Mouse (Mus musculus) heart, embryonic 15.5 days (tissue): Measurements from ENCODE around the gene Zeb2. TPM values are rescaled to one million over a fixed set of nuclear protein-coding genes. Genes with fewer than 3 reads are reported as not detected.

Experiments
- ATAC-seq: fragments of 200-750 bp; cut with Nextera tagmentation; replicated peaks from 2 replicates; pipeline ENCODE4 v1.8.0; 2017; ENCODE audit warnings: low read depth, moderate TSS enrichment; ENCODE audit not compliant: insufficient number of reproducible peaks, insufficient read depth, low FRiP score
- H3K27ac ChIP-seq: fragments of 300-500 bp; sonication (generic); 2 replicates; pipeline ENCODE4 v1.5.1; 2015; ENCODE audit warnings: mild to moderate bottlenecking, inconsistent platforms
- H3K27me3 ChIP-seq: fragments of 300-500 bp; sonication (generic); 2 replicates; pipeline ENCODE4 v1.6.1; 2015; ENCODE audit warnings: inconsistent platforms
- H3K36me3 ChIP-seq: fragments of 300-500 bp; sonication (generic); 2 replicates; pipeline ENCODE4 v1.6.1; 2015; ENCODE audit warnings: mild to moderate bottlenecking, inconsistent platforms
- H3K4me1 ChIP-seq: fragments of 300-500 bp; sonication (generic); replicated peaks from 2 replicates; pipeline ENCODE4 v1.6.1; 2015; ENCODE audit warnings: inconsistent platforms
- H3K4me2 ChIP-seq: fragments of 300-500 bp; sonication (generic); 2 replicates; pipeline ENCODE4 v1.6.1; 2015; ENCODE audit warnings: inconsistent platforms, mild to moderate bottlenecking, moderate library complexity
- H3K4me3 ChIP-seq: fragments of 300-500 bp; sonication (generic); 2 replicates; pipeline ENCODE4 v1.5.1; 2015; ENCODE audit warnings: mild to moderate bottlenecking, inconsistent platforms
- H3K9ac ChIP-seq: fragments of 300-500 bp; sonication (generic); 2 replicates; pipeline ENCODE4 v1.6.1; 2015; ENCODE audit warnings: mild to moderate bottlenecking, inconsistent platforms
- H3K9me3 ChIP-seq: fragments of 300-500 bp; sonication (generic); replicated peaks from 2 replicates; pipeline ENCODE4 v1.6.1; 2016; ENCODE audit warnings: inconsistent platforms
- WGBS: fragments of 180-500 bp; shearing (Covaris S2); methylation state at CpG from one replicate; pipeline ENCODE4 v1.1.7; 2015; ENCODE audit warnings: mixed read lengths; 5-methylcytosine and 5-hydroxymethylcytosine counted together
- polyA plus RNA-seq: library from polyadenylated mRNA; unstranded; fragments of >200 nt; fragmentation: Nextera tagmentation; extraction: Ambion mirVana; gene quantifications from 2 replicates; pipeline ENCODE4 v1.2.1, GENCODE M21; 2015

Gene Zeb2
- polyA plus RNA-seq, 1 experiment from 2014 or later, result 21.4 TPM

DNA sequence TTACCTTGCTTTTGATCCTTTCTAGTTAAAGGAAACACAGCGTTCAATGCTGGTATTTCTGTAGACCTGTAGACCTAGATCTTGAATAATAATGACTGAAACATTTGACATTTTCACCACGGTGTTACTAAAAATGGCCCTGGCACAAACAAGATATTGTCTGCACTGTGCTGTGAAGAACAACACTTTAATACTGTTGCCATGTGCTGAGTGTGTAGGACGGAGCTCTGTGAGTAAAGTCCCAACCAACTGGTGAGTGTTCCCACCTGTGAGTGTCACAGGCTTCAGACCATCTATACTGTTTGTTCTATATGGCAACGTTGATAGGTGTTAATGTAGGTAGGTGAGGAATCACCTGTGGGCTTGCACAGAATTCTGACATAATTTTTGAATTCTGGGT, 8.0 kb upstream of the Zeb2 start:
- ATAC-seq, result no peak
- 67% methylated on average over 4 of the region's 4 CpGs for WGBS
- Histone ChIP-seq H3K9me3 (no peaks in the 10 kb centered on the region), H3K4me3 (no peak overlapping the region), H3K9ac (no peak overlapping the region), H3K4me2 (no peak overlapping the region), H3K36me3 (no peaks in the 10 kb centered on the region), H3K4me1 (no peaks in the 10 kb centered on the region), H3K27ac (no peak overlapping the region), H3K27me3 (no peaks in the 10 kb centered on the region)

DNA sequence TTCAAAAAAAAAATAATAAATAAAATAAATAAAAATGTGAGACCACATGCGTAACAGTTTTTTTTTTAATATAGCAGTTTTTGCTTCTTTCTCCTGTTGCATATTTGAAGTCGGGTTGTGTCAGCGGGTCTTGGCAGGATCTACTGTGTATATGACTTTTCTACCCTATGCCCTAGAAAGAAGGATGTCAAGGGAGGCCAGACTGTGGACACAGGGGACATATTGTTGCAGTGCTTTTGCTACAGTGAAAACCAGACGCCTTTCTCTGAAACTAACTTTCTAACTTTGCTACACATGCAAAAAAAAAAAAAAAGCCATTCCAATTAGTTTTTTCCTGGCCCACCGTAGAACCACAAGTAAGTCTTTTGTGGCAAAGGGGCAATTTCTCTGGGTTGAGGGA, 6.3 kb upstream of the Zeb2 start:
- Histone ChIP-seq H3K9ac (no peak overlapping the region), H3K4me1 (no peaks in the 10 kb centered on the region), H3K4me3 (no peak overlapping the region), H3K27ac (no peak overlapping the region), H3K9me3 (no peaks in the 10 kb centered on the region), H3K4me2 (no peak overlapping the region), H3K36me3 (no peaks in the 10 kb centered on the region), H3K27me3 (no peaks in the 10 kb centered on the region)
- WGBS, result 81% methylated on average over 5 of the region's 5 CpGs
- no peak for ATAC-seq

DNA sequence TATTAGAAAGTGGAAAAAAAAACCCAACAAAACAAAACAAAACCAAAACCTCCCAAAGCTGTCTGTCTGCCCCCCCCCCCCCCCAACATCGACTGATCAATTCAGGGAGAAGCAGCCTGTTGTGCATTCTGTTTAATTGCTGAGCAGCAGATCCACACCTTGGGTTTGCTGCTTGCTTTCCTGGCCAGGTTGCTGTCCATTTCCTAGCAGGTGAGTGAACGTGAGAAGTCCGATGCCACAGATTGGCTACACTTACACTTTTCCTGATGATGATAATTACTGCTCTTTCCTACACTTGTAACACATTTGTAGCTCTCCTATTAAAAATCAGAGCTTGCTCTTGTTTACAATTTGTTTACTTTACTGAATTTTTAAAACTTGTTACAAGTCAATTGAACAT, 926 bp upstream of the Zeb2 start:
- Histone ChIP-seq H3K27ac (no peak overlapping the region), H3K4me2 (no peak overlapping the region), H3K4me1 (peaks cover 12% of the 10 kb centered on the region), H3K9ac (no peak overlapping the region), H3K27me3 (no peaks in the 10 kb centered on the region), H3K4me3 (no peak overlapping the region), H3K9me3 (no peaks in the 10 kb centered on the region), H3K36me3 (no peaks in the 10 kb centered on the region)
- ATAC-seq, result no peak
- 60% methylated on average over 3 of the region's 3 CpGs for WGBS

- H3K4me3 ChIP-seq, result peak overlapping the region; percentile 71
- peak overlapping the region; percentile 73 for H3K9ac ChIP-seq
- no peaks in the 10 kb centered on the region for H3K9me3 ChIP-seq
- H3K4me1 ChIP-seq, result peaks cover 12% of the 10 kb centered on the region
- H3K36me3 ChIP-seq, result no peaks in the 10 kb centered on the region
- H3K27ac ChIP-seq, result peak overlapping the region; percentile 79
- no peak for ATAC-seq
- no peaks in the 10 kb centered on the region for H3K27me3 ChIP-seq
- WGBS, result 31% methylated on average over 7 of the region's 7 CpGs
- H3K4me2 ChIP-seq, result peak overlapping the region; percentile 72
Measured at GRCm38 (mm10) chr2:45117592-45117991, 397 bp upstream of the Zeb2 start.

DNA sequence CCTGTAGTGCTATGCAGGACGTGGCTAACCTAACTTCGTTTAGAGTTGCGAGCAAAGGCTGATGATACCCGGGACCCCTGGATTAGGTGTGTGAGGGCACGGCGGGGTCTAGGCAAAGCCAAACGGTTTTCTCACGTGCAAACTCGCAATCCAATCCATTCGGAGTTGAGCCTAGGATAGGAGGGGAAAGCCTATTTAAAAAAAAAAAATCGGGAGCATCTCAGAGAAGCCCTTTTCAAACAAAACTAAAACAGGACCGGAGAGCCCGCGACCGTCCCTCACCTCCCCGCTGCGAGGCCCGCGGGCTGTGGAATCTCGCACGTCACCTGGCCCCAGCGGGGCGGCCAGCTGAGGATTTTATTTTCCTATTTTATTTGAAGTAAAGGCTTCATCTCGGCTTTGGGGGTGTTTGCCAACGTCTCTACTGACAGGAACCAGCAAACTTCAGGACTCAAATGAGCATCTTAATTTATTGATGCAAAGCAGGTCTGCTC, 617 bp downstream of the Zeb2 start:
- Histone ChIP-seq H3K4me1 (peaks cover 17% of the 10 kb centered on the region), H3K36me3 (no peaks in the 10 kb centered on the region), H3K9me3 (no peaks in the 10 kb centered on the region), H3K27me3 (no peaks in the 10 kb centered on the region), H3K27ac (peak overlapping the region; percentile 79), H3K4me2 (peak overlapping the region; percentile 72), H3K9ac (peak overlapping the region; percentile 73), H3K4me3 (peak overlapping the region; percentile 71)
- WGBS, result 0% methylated on average over 25 of the region's 25 CpGs
- peak; percentile 11; the same call in 1 of the 2 replicates for ATAC-seq

DNA sequence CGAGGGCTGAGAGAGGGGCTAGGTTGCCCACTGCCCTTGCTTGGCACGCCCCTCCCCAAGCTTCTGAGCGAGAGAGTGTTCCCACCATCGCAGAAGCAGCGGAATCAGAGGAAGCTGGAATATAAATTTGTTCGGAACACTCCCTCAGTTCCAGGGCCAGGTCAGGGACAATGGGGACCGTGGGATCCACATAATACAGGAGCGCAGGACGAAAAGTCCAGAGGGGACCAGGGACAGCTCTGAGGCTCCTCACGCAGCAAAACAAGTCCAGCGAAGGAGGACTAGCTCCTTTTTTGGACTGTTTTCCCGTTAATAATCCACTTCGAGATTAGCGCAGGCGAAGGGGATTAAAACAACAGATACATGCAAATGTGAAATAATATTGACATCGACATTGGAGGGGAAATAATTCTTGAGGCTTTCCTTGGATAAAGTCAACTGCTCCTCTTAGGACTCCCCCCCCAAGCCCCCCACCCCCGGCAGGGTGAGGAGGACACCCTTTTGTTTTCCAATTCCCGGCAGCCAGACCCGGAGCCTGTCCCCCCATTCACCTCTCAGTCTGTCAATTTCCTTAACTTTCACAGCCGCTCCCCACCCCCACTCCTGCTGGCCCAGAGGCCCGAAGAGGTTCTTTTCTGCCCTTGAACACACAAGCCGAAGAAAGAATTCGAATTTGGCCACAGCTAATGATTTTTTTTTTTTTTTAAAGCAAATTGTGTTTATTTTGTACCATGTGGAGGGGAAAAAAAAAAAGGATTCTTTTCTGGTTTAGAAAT, 1.3 kb downstream of the Zeb2 start:
- peak overlapping the region; percentile 79 for H3K27ac ChIP-seq
- ATAC-seq, result no peak
- 2% methylated on average over 23 of the region's 23 CpGs for WGBS

GRCm38 (mm10) chr2:45115211-45115610, 2.0 kb downstream of the Zeb2 start:
- Histone ChIP-seq H3K4me1 (peaks cover 17% of the 10 kb centered on the region), H3K4me3 (peak overlapping the region; percentile 71; the same call in 1 of the 2 replicates), H3K9me3 (no peaks in the 10 kb centered on the region), H3K9ac (peak overlapping the region; percentile 73; the same call in 1 of the 2 replicates), H3K27ac (peak overlapping the region; percentile 79; the same call in 1 of the 2 replicates), H3K36me3 (no peaks in the 10 kb centered on the region), H3K4me2 (peak overlapping the region; percentile 72), H3K27me3 (no peaks in the 10 kb centered on the region)
- WGBS, result 34% methylated on average over 6 of the region's 6 CpGs
- no peak for ATAC-seq

More for the DNA sequence above, 1.3 kb downstream of the Zeb2 start:
- peaks cover 17% of the 10 kb centered on the region for H3K4me1 ChIP-seq
- H3K4me2 ChIP-seq, result peak overlapping the region; percentile 72
- H3K36me3 ChIP-seq, result no peaks in the 10 kb centered on the region
- no peaks in the 10 kb centered on the region for H3K27me3 ChIP-seq
- H3K4me3 ChIP-seq, result peak overlapping the region; percentile 71
- H3K9me3 ChIP-seq, result no peaks in the 10 kb centered on the region
- peak overlapping the region; percentile 73 for H3K9ac ChIP-seq

DNA sequence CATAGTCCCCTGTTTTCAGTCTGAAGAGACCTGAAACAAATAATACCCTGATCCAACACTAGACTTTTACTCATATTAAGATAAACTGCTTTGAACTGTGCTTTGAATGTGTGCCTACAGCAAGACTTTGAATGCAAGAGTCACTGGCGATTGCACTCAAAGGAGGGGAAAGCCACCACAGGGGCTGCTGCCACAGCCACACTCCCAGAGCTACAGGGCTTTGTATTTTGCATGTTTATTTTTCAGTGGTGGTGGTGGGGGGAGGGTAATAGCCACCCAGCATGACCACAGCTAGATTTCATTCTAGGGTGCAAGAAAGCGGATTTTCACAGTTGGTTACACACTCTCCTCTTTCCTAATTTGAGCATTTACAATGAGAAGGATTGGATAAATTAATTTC, 2.6 kb downstream of the Zeb2 start:
- H3K36me3 ChIP-seq, result no peaks in the 10 kb centered on the region
- H3K4me1 ChIP-seq, result peaks cover 17% of the 10 kb centered on the region
- H3K9me3 ChIP-seq, result no peaks in the 10 kb centered on the region
- no peaks in the 10 kb centered on the region for H3K27me3 ChIP-seq
- no peak overlapping the region; the same call in 1 of the 2 replicates for H3K4me2 ChIP-seq
- H3K4me3 ChIP-seq, result no peak overlapping the region
- 49% methylated on average over 2 of the region's 2 CpGs for WGBS
- H3K27ac ChIP-seq, result peak overlapping the region; percentile 96
- ATAC-seq, result no peak
- H3K9ac ChIP-seq, result no peak overlapping the region

DNA sequence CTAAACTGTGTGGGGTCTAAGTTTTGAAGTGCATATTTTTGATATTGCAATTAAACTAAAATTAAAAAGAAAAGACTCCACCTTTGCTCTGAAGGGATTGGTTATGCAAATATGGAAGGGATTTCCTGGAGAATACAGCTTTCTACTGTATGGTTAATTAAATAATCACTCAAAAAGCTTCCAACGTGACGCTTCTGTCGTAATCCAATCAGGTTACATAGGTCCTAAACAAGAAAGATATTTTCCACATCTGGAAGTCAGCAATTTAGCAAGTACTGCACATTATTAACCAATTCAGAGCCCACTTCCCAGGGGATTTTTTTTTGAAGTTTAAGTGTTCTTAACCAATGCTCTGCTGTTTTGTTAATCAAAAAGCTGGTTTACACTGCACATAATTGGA, 3.3 kb downstream of the Zeb2 start:
- peaks cover 17% of the 10 kb centered on the region for H3K4me1 ChIP-seq
- peak overlapping the region; percentile 96; the same call in 1 of the 2 replicates for H3K27ac ChIP-seq
- no peaks in the 10 kb centered on the region for H3K9me3 ChIP-seq
- H3K36me3 ChIP-seq, result no peaks in the 10 kb centered on the region
- no peak overlapping the region; the same call in 1 of the 2 replicates for H3K4me3 ChIP-seq
- peak overlapping the region; percentile 70; the same call in 1 of the 2 replicates for H3K4me2 ChIP-seq
- no peaks in the 10 kb centered on the region for H3K27me3 ChIP-seq
- H3K9ac ChIP-seq, result no peak overlapping the region
- no peak for ATAC-seq
- WGBS, result 64% methylated on average over 3 of the region's 3 CpGs

- H3K4me1 ChIP-seq, result peaks cover 17% of the 10 kb centered on the region
- H3K9me3 ChIP-seq, result no peaks in the 10 kb centered on the region
- H3K4me2 ChIP-seq, result peak overlapping the region; percentile 70
- H3K4me3 ChIP-seq, result peak overlapping the region; percentile 72
- no peak for ATAC-seq
- no peaks in the 10 kb centered on the region for H3K36me3 ChIP-seq
- H3K27ac ChIP-seq, result peak overlapping the region; percentile 96
- H3K27me3 ChIP-seq, result no peaks in the 10 kb centered on the region
- 2% methylated on average over 23 of the region's 25 CpGs for WGBS
- H3K9ac ChIP-seq, result peak overlapping the region; percentile 63
Measured at GRCm38 (mm10) chr2:45112891-45113683, 4.1 kb downstream of the Zeb2 start.

- H3K27ac ChIP-seq, result peak overlapping the region; percentile 96
- H3K4me1 ChIP-seq, result peaks cover 20% of the 10 kb centered on the region
- H3K9ac ChIP-seq, result peak overlapping the region; percentile 63
- WGBS, result 12% methylated on average over 9 of the region's 9 CpGs
- no peaks in the 10 kb centered on the region for H3K27me3 ChIP-seq
- no peak for ATAC-seq
- H3K36me3 ChIP-seq, result no peaks in the 10 kb centered on the region
- no peaks in the 10 kb centered on the region for H3K9me3 ChIP-seq
- H3K4me3 ChIP-seq, result peak overlapping the region; percentile 72
- H3K4me2 ChIP-seq, result peak overlapping the region; percentile 70
Measured at GRCm38 (mm10) chr2:45112021-45112747, 5.0 kb downstream of the Zeb2 start.
